Mouse (Mus musculus) small intestine, adult 2 months (tissue): ENCODE measurements around the gene Spata2l. TPM values are rescaled to one million over a fixed set of nuclear protein-coding genes. Genes with fewer than 3 reads are reported as not detected.
"Not testable (repeated sequence)": the region's sequence is repeated elsewhere in the genome, so short reads cannot be mapped to it uniquely, and the experiment has no call there.

ENCODE experiments used
- H3K27ac ChIP-seq: fragments of 200-500 bp; 2 replicates; pipeline ENCODE4 v1.5.1; 2012; ENCODE audit warnings: low read depth, low read length, control low read depth, inconsistent platforms; ENCODE audit not compliant: insufficient read depth
- H3K27me3 ChIP-seq: fragments of 200-500 bp; 2 replicates; pipeline ENCODE4 v1.6.1; 2012; ENCODE audit warnings: mild to moderate bottlenecking, moderate library complexity, low read length, inconsistent platforms; ENCODE audit not compliant: control insufficient read depth, insufficient read depth
- H3K36me3 ChIP-seq: fragments of 200-500 bp; 2 replicates; pipeline ENCODE4 v1.6.1; 2012; ENCODE audit warnings: mild to moderate bottlenecking, low read length, control low read depth, inconsistent platforms; ENCODE audit not compliant: control insufficient read depth, insufficient read depth
- H3K4me1 ChIP-seq: fragments of 200-500 bp; 2 replicates; pipeline ENCODE4 v1.6.1; 2012; ENCODE audit warnings: low read length, inconsistent platforms, mixed read lengths; ENCODE audit not compliant: control insufficient read depth, insufficient read depth, insufficient read length
- H3K4me3 ChIP-seq: fragments of 200-500 bp; 2 replicates; pipeline ENCODE4 v1.5.1; 2012; ENCODE audit warnings: low read depth, mild to moderate bottlenecking, control low read depth, inconsistent platforms, low read length, moderate library complexity
- CTCF ChIP-seq: fragments of 200-500 bp; IDR thresholded peaks from 2 replicates; pipeline ENCODE4 v1.5.1; 2012; ENCODE audit warnings: low read depth, mild to moderate bottlenecking, control low read depth, inconsistent platforms, low read length, moderate library complexity, mixed read lengths; ENCODE audit not compliant: insufficient replicate concordance, insufficient read length; ENCODE audit errors: extremely low read depth
- POLR2A ChIP-seq: fragments of 200-500 bp; IDR thresholded peaks from 2 replicates; pipeline ENCODE4 v1.6.1; 2012; ENCODE audit warnings: low read depth, mild to moderate bottlenecking, control low read depth, inconsistent platforms, low read length, moderate library complexity
- WGBS: fragments of 180-500 bp; shearing (Covaris S2); methylation state at CpG from one replicate; pipeline ENCODE4 v1.1.7; 2018; 5-methylcytosine and 5-hydroxymethylcytosine counted together
- polyA plus RNA-seq: library from polyadenylated mRNA; depleted of rRNA; stranded (reverse); fragments of >200 nt; gene quantifications from 2 replicates; pipeline ENCODE4 v1.2.3, GENCODE M21; 2012

Spata2l gene
- polyA plus RNA-seq, 1 experiment = 19.0 TPM

DNA sequence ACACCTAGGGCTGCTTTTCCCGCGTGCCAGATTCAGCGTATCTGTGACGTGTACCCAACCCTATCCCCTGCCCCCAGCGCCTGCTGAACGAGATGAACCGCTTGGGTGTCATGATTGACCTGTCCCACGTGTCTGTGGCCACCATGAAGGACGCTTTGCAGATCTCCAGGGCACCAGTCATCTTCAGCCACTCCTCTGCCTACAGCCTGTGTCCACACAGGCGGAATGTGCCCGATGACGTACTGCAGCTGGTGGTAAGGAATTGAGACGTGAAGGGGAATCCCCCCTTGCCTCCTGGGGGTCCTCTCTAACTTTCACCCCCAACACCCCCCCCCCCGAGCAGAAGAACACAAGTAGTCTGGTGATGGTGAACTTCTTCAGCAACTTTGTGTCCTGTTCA, 36.2 kb downstream of the Spata2l start:
- H3K36me3 ChIP-seq = peaks cover 7% of the 10 kb centered on the region; the same call in 1 of the 2 replicates
- H3K4me3 ChIP-seq = no peak overlapping the region
- H3K4me1 ChIP-seq = peaks cover 6% of the 10 kb centered on the region; the same call in 1 of the 2 replicates
- no peaks in the 10 kb centered on the region for H3K27me3 ChIP-seq
- no peak for TF ChIP-seq POLR2A
- no peak for TF ChIP-seq CTCF
- no peak overlapping the region for H3K27ac ChIP-seq
- 64% methylated on average over 14 of the region's 14 CpGs for WGBS

DNA sequence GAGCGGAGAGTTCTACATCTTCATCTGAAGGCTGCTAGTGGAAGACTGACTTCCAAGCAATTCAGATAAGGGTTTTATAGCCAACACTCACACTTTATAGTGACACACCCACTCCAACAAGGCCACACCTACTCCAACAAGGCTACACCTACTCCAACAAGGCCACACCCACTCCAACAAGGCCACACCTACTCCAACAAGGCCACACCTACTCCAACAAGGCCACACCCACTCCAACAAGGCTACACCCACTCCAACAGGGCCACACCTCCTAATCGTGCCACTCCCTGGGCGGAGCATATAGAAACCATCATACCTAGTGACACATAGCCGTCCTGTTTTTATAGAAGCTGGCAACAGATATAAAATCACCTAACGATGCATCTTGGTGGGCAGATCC, 39.0 kb downstream of the Spata2l start:
- H3K27me3 ChIP-seq, H3K27ac ChIP-seq, H3K36me3 ChIP-seq, H3K4me3 ChIP-seq: not testable (repeated sequence)
- H3K4me1 ChIP-seq = peaks cover 12% of the 10 kb centered on the region; the same call in 1 of the 2 replicates
- 27% methylated on average over 5 of the region's 5 CpGs for WGBS

DNA sequence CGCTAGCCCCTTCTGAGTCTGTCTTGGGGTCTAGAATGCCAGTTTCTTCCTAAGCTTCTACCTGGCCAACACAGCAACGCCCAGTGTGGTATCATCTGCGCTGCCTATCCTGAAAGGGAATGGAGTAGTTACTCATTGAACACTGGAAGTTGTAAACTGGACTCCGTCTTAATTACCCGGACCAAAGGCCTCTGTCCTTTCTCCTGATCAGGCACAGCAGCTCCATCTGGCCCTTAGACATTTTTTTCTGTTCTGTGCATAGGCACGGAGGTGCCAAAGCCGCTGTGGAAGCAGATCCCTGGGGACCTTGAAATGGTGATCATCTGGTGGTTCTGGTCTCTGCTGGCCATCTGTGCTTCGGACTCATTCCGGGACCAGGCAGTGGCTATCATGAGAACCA, 42.3 kb downstream of the Spata2l start:
- no peaks in the 10 kb centered on the region for H3K27me3 ChIP-seq
- peak overlapping the region; percentile 92 for H3K27ac ChIP-seq
- peak overlapping the region; percentile 65 for H3K4me3 ChIP-seq
- peak; percentile 71 for TF ChIP-seq POLR2A
- TF ChIP-seq CTCF = no peak
- no peaks in the 10 kb centered on the region for H3K36me3 ChIP-seq
- H3K4me1 ChIP-seq = peaks cover 28% of the 10 kb centered on the region; the same call in 1 of the 2 replicates
- 50% methylated on average over 9 of the region's 9 CpGs for WGBS

DNA sequence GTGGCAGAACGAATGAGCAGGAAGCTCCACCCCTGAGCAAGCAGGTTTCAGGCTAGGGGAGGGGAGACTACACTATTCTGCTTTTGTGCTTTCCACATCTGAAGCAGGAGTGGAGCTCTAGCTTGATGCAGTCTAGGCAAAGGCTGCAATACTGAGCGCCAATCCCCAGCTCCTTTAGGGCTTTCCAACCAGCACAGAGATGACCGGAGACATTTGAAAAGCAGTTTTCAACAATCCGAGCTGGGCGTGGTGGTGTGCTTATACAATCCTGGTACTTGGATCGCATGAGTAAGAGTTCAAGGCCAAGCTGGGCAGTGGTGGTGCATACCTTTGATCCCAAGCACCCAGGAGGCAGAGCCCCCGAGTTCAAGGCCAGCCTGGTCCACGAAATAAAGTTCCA, 44.1 kb downstream of the Spata2l start:
- 0 out of 2 replicates have a peak overlapping the region, but pooled peaks have one; percentile 0 for H3K4me3 ChIP-seq
- no peak for TF ChIP-seq POLR2A
- no peak for TF ChIP-seq CTCF
- 18% methylated on average over 8 of the region's 8 CpGs for WGBS
- H3K27me3 ChIP-seq = no peaks in the 10 kb centered on the region
- H3K36me3 ChIP-seq = no peaks in the 10 kb centered on the region
- H3K27ac ChIP-seq = peak overlapping the region; percentile 75
- H3K4me1 ChIP-seq = peaks cover 26% of the 10 kb centered on the region; the same call in 1 of the 2 replicates

DNA sequence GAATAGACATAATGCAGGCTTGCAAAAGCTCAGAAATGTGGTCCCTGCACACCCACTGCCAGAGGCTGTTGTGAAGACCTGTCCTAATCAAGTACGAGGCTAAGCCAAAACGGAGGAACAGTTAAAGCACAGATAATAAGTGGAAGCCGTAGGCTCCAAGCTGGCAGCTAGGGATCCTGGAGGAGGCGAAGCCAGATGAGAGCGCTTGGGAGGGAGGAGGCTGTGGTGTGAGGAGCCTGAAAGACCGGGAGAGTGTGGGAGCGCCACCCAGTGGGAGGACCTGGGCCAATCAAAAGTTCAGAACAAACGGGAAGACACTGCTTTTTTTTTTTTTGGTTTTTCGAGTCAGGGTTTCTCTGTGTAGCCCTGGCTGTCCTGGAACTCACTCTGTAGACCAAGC, 45.4 kb downstream of the Spata2l start:
- TF ChIP-seq POLR2A (no peak), CTCF (peak; percentile 67; the same call in 1 of the 2 replicates)
- WGBS = 2% methylated on average over 9 of the region's 9 CpGs
- H3K27me3 ChIP-seq = no peaks in the 10 kb centered on the region
- H3K36me3 ChIP-seq = no peaks in the 10 kb centered on the region
- peaks cover 24% of the 10 kb centered on the region; the same call in 1 of the 2 replicates for H3K4me1 ChIP-seq
- peak overlapping the region; percentile 25; the same call in 1 of the 2 replicates for H3K4me3 ChIP-seq
- peak overlapping the region; percentile 57 for H3K27ac ChIP-seq

DNA sequence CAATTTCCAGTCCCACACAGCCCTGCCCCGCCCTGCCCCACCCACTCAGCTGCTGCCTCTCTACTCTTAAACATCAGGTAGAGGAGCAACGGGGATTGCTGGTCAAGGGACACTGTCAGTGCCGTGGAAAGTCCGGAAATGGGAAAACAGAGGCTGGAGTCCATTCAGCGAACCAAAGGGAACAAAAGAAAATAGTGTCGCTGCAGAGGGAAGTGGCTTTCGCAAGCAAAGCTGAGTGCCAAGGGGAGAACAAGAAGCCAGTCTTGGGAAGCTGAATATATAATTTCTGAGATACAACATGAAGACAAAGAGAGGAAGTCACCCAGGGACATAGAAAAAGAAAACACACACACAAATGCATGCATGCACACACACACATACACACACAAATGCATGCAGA, 47.2 kb downstream of the Spata2l start:
- Histone ChIP-seq H3K27ac (peak overlapping the region; percentile 13; the same call in 1 of the 2 replicates), H3K36me3 (no peaks in the 10 kb centered on the region), H3K4me3 (no peak overlapping the region), H3K27me3 (no peaks in the 10 kb centered on the region), H3K4me1 (peaks cover 24% of the 10 kb centered on the region; the same call in 1 of the 2 replicates)
- TF ChIP-seq CTCF (no peak), POLR2A (no peak)
- 16% methylated on average over 7 of the region's 7 CpGs for WGBS

DNA sequence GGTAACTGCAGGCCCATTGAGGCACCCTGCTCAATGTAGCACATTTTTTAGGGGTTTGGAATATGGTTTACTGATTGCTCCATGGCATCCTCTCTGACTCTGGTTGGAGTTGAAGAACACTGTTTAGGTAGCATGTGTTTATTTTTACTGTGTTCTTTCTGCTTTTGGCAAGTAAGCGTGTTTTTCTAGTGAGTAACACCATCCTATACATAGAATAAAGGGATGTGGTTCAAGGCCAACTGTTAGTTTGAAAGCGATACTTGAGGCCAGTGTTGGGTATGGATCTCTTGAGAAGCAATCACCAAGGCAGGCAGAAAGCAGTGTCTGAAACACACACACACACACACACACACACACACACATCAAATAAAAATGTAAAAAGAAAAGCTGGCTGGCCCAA, 48.0 kb downstream of the Spata2l start:
- peaks cover 20% of the 10 kb centered on the region; the same call in 1 of the 2 replicates for H3K4me1 ChIP-seq
- 80% methylated on average over 2 of the region's 2 CpGs for WGBS

More for the DNA sequence above, 48.0 kb downstream of the Spata2l start:
- Histone ChIP-seq H3K4me3 (no peak overlapping the region), H3K27ac (no peak overlapping the region), H3K27me3 (no peaks in the 10 kb centered on the region), H3K36me3 (no peaks in the 10 kb centered on the region)
- TF ChIP-seq POLR2A = no peak
- TF ChIP-seq CTCF = no peak
